Mouse (Mus musculus) cerebellum, postnatal 25 days (tissue): ENCODE data around the gene Ciao2a.

ENCODE experiments used
- DNase-seq, 2 experiments: peaks; one replicate each; pipeline ENCODE4 v3.0.0; 2021; ENCODE audit warnings: mixed read lengths in 2 of 2

Ciao2a gene

DNA sequence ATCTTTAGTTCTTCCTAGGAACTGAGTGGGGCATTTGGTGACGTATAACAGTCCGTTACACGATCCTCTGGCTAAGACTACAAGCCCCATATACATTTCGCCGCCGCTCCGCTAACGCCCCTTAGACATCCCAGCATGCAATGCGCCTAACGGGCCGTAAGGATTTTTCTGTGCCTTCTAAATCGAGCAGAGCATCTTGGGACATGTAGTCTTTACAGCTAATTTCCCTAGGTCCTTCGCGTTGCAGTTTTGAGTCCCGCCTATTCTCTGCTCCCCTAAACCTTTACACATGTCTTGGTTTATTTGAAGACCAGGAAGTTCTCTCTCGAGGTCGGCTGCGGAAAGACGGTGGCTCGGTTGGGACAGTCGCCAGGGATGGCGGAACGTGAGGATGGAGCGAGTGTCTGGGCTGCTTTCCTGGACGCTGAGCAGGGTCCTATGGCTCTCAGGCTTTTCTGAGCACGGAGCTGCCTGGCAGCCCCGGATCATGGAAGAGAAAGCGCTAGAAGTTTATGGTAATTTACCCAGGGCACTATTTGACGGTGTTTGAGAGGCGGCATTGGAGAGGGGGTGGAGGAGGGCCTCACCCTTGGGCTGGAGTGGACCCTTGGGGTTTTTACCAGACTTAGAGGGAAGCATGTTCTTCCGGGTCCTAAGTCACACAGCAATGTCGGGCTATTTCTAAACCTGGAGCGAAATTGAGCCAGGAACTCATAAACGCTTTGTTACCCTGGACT is at the start of gene Ciao2a, which contains the start of gene Snx1:
Ciao2a (plus strand) TSS at position 156 of the 737 bp plus-strand sequence.
Snx1 (minus strand) TSS at position 132 of the 737 bp plus-strand sequence.
- peak; percentile 90 to 95 for DNase-seq

DNA sequence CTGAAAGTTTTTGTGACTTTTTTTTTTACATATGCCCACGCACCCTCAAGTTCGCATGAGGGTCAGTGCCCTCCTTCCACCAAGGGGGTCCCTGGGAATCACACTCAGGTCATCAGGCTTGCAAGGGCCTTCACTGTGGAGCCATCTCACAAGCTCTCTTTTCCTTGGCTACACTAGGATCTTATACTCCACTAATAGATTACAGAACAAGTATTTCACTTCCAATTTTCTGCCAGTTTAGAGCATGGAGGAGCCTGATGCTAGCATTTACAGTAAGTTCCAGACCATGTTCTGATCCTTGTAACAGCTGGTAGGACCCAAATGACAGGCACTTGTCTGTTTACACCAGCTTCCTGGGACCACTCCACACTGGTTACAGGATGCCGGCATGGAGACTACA is 48.3 kb upstream of the Ciao2a start:
- DNase-seq: no peak

DNA sequence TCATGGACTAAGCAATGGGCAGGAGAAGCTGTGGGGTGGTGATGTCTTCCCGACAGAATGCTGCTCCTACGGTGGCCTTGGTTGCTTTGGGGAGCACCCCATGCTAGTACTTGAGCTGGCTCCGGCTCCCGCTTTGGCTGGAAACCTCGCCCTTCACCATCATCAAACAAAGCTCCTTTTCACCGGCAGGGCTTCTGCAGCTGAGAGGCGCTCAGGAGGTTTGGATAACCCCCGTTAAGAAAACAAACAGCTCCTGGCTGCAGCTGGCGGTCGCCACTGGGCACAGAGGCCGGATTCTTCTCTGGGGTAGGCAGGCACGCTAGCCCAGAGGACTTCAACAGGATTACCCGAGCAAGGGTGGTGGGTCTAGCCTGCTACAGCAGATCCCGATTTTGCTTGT is 47.9 kb upstream of the Ciao2a start:
- DNase-seq: no peak

DNA sequence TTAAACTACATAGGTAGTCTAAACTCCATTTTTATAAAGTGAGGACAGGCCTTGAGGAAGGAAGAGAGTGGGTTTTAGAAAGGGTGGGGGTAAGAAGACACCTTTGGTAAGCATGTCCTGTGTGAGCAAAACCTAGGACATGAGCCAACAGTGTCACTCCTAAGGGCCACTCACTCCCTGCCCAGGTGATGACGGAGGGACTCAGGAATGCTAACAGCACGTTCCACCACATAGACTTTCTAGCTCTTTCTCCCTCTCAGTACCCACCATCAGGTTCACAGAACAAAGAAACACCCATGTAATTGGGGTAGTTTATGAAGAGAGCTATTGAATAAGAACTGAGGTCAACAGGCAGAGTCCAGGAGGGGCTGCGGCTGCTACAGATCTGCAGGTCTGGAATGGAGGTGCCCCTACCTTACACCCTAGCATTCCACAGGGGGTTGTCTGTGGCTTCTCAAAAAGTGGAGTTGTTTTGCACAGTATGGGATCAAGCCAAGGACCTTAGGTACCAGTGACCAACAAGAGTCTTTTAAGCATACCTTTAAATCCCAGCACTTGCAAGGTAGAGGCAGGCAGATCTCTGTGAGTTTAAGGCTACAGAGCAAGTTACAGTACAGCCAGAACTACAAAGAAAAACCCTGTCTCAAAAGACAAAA is 45.5 kb upstream of the Ciao2a start:
- no peak for DNase-seq

DNA sequence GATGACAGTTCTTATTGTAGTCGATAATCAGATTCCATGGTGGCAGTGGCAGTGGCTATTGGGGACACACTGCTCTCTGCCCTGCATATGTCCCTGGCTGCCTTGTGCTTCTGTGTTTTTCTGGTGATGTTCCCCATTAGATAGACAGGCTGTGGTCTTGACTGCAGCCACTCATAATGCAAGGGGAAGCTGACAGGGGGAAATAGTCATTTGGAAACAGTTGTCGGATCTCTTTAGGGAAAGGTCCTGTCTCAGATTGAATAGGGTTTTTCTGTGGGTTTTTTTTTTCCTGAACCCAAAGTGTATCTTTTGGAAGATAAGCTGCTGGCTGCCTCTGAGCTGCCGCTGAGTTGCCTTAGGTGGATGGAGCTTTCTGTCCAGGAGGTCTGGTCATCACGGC is 44.4 kb upstream of the Ciao2a start:
- no peak for DNase-seq

DNA sequence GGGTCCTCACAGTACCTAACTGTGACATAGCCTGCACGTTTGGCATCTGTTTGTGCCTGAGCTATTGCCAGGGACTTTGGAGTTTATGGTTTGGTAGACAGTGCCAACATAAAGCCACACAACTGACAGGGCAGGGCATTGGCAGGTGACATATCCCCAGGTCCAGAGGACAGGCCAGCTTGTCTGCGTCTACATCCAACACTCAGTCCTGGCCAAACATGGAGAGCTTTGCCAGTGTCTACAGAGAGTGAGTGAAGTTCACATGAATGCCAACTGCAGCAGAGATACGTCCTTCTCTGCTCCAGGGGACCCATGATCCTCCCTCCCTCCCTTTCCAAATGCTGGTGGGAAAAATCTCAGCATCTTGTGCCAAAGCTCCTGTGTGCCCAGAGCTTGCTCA is 42.2 kb upstream of the Ciao2a start:
- DNase-seq: no peak

DNA sequence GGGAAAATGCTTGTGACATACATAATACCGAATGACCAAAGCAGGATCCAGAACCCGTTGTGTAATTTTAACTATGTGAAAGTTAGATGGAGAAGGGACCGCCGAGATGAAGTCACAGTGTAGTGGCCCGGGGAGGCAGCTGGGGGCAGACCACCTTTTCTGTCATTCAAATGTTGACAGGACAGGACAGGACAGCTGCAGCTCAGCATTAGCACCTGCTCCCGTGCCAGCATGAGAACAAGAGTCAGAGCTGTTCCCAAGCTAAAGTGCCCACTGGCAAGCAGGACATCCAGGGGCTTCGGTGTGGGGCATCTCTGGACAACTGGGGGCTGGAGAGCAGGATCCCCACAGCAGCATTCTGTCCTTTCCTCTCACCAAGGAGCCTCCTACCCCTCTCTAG is 39.3 kb upstream of the Ciao2a start:
- no peak for DNase-seq

DNA sequence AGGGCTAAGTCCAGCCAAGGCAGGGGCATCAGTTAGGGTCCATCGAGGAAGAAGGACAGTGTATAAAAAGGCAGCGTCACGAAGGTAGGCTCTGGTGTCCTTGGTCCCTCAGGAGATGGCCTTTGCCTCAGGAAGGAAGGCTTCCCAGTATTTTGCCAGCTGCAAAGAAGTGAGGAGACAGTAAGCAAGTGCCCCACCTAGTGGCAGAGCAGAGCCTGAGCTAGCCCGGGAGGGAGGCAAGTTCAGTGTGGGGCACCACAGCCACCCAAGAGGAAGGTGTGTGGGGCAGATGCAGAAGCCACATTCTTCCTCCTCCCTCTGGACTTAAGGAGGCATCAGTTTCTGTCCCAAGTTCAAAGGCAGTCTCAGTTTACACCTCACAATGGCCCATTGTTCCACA is 38.0 kb upstream of the Ciao2a start:
- peak; percentile 49 to 74 for DNase-seq

DNA sequence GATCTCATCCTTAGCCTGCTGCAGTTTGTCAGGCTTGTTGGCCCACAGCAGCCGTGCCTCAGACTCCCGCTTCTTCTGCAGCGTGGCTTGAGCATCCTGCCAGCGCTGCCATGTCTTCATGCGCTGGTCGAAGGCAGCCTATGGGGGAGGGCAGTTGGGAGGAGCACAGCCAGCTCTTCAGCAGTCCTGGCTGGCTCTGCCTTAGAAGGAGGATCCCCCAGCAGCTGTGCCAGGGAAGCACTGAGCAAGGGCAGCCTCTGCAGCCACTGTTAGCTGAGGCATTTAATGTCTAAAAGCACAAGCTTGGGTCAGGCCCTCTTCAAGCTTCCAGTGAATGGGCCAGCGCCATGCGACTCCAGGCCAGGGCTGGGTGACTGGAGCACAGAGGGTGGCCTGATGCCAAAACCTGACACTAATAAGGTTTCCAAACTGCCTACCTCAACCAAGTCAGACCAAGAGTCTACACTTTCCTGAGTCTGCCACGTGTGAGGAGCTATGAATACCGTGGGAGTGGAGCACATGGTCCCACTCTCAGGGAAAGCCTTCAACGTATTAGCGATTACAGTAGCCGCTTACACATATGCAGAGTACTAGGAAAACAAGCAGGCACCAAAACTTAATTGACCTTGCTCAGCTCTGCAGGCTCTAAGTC is 35.7 kb upstream of the Ciao2a start:
- peak in 1 of 2 experiments; percentile 13 for DNase-seq

DNA sequence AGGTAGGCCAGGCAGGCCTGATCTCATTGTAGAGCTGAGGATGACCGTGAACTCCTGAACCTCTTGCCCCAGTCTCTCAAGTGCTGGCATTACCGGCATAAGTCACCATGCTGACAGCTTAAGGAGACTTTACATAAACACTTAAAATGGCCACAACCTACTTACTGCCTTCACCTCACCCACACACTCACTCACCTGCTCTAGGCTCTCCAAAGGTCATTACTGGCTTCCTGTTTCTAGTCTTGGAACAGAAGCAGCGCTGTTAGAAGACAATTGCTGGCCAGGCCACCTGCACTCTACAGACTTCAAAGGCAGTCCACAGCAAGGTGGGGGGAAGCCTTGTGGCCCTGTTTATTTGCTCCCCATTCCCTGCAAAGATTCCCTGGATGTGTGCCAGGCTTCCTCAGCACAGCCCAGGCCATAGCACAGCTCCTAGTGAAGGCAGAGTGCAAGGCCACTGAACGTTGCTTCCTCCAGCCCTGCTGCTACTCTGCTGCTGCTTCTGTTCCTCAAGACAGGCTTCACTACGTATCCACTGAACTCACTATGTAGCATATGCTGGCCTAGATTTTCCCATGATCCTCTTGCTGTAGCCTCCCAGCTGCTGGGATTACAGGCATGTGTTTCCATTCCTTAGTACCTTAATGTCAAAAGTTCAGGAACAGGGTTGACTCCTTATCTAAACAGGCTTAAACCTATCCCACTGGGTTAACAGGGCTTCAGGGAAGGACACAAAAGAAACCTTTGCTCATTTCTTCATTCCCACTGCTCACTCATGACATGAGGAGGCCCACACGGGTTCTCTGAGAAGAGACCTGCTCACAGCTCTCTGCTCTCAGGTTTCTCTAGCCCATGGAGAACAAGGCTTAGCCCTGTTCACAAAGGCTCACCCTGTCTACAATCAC is 34.8 kb upstream of the Ciao2a start:
- DNase-seq: peak in 1 of 2 experiments; percentile 27

DNA sequence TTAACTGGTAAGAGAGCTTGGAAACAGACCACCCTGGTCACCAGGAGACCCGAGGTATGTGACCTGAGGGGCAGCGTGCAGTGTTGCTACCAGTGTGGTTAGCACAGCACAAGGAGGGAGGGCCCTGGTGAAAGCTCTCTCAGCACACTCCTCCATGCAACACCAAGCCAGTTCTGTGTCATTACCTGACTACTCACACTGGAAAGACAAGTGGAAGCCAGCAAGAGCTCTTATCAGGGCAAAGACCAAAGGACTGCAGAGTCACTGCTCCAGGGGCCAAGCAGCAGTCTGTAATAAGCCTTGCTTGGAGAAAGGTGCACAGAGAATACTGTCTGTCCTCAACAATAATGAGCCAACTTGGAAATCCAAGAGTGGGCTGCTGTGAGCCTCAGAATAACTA is 33.7 kb upstream of the Ciao2a start:
- no peak for DNase-seq

DNA sequence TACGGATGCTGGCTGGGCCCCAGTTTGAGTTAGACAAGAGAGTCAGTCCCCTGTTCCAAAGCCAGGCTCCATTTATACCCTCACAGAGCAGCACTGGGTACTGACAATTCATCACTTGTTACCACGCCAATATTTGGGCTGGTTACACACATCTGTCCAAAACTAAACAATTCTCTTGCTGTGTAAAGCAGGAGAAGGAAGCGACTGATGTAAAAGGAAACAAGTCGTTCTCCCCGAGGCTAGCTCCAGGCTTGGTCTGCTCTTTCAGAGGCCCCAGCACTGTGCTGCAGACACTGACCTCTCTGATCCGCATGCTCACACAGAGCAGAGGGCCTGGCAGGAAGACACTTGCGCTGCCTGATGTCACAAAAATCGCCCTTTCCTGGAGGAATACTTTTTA is 24.8 kb upstream of the Ciao2a start:
- DNase-seq: no peak

DNA sequence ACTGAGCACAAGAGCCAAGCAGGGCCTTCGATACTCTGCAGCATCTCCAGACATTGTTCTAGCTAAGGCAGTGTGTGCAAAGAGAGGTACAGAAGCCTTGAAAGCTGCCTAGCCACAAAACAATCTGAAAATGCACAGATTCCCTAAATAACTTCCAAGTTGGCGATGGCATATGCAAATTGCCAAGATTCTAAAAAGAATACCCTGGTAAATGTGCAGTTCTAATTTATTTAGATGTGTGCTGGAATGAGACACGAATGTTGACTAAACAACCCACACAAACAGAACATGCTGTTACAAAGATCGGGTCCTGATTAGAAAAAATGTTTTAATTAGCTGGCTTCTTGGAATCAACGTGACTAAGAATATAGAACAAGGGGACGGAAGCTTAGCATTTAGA is 23.7 kb upstream of the Ciao2a start:
- DNase-seq: no peak

DNA sequence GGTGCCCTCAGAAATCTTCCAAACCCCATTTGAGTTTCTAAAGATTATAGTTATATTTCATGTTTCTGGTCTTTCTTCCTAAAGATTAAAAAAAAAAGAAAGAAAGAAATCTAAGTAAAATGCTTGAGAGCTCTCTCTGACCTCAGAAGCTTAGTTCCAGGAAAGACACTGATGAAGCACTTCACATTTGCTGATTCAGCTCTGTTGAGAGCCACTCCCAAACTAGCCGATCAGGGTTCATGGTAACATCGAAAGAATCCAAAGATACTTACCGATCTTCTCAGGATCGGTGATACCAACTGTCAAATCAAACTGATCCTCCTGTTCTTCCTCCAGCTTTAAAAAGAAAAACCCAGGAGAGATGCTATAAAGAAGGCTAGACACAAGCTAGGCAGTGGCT is 21.8 kb upstream of the Ciao2a start:
- DNase-seq: no peak

DNA sequence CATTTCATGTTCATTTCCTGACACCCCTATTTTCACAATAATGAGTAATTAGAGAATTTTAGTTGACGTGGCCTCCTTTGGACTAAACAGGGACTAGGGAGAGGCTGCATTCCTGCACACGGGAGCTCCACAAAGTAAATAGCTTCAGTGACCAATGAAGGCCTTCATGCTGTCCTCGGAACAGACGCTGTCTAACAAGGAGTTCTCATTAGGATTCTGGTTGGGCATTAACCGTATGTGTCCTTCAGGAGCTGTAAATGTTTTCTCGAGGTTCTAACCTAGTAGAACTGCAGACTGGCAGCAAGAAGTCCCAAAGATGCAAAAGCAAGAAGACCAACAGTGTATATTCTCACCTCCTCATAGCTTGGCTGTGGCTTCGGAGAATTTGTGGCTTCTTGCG is 21.2 kb upstream of the Ciao2a start:
- DNase-seq: no peak

DNA sequence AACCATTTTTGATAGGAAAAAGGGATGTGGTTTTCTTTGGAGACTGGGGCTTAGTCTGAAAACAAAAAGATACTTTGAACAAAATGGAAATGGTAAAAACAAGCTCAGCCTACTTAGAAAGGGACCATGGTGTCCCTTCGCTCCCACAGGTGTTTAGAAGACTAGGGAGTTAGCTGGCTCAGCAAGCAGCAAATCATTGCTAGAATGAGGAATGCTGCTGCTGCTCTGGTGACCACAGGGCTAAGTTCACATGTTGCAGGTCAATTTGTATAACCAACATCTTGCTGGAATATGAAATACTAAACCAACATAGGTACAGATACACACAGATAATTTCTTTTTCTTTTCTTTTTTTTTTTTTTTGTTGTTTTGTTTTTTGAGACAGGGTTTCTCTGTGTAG is 16.8 kb upstream of the Ciao2a start:
- DNase-seq: no peak

DNA sequence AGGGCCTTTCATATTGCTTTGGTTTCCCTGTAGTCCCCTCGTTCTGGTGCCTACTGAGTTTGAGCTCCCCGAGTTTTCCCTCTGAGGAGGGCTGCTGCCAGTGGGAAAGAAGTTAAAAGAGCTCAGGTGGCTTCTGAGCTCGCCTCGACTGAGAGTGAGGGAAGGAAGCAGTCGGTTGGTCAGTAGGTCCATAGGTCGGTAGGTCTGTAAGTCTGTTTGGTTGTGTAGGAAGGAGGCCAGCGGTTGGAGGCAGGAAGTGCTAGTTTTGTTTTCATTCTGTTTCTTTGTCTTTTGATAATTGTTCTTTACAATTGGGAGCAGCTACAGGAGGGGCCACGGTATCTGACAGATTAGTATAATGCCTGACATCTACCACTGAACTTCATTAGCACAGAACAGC is 16.3 kb upstream of the Ciao2a start:
- DNase-seq: no peak

DNA sequence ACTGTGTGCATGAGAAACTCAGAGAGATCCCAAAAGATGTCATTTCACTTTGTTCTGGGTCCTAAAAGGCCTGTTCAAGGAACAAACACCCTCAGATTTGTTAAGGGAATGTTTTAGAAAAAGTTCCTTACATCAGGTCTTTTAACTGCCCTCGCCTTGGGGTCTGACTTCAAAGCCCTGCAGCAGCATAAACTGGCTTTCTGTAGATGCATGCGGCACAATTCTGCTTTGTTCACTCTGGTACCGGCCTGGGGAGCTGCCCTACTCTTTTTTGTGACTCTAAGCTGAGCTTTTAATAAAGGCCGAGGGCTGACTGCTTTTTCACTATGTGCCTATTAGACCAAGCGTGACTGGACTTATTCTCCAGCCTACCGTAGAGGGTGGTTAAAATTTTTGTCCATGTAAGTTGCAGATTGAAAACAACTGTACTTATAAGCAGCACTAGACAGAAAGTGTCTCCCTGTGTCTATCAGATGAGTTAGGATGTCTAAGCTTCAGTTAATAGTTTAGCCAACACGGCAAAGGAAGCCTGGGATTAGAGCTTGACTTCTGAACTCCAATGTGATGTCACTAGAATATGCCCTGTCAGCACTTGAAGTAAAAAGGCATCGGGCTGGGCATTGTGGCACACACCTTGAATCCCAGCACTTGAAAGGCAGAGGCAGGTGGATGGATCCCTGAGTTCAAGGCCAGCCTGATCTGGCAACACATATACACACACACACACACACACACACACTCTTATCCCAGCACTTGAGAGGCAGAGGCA is 15.6 kb upstream of the Ciao2a start:
- no peak for DNase-seq

DNA sequence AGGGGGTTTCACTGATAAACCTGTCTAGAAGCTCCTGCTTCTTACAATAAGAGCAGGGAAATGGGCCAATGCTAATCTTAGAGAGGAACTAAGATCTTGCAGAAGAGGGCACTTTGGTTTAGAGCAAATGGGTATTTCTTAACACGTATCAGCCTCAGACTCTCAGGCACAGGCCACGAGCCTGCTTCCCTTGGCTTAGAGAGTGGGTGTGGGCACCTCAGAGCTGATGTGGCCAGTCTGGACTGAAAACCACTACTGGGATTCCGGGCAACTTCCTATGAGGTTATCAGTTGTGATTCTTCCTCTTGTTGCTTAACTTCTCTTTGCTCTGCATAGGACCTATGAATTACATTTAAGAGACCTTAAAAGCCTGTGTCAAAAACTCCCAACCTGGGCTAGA is 12.1 kb upstream of the Ciao2a start:
- no peak for DNase-seq

DNA sequence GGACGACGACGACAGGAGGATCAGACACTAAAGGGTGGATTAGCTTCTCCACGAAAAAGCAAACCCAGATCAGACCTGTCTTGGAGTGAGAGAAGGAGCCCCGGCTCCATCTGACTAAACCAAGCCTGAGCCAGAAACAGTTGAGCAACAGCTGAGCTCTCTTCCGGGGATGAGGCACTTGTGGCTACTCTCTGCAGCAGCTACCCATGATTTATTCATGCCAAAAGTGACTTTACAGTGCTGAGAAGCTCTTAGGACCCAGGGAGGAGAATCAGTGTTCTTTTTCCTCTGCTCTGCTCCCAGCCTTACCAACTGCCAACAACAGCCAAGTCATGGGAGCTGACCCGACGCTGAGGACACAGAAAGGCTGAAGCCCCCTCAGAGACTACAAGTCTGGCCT is 9.5 kb upstream of the Ciao2a start:
- peak in 1 of 2 experiments; percentile 17 for DNase-seq

DNA sequence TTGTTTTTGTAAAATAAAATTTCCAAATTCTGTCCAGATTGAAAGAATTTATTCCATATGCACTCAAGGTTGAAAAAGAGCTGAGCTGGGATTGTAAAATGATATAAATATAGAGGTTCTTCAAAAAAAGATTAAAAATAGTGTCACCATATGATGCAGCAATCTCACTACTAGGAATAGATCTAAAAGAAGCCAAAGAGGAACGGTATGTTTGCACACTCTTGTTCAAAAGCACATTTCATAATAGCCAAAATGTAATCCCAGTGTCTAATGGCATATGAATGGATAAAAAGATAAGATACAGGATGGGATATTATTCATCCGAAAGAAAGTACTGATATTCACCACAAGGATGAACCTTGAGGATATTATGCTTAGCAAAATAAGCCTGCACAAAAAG is 6.9 kb upstream of the Ciao2a start:
- DNase-seq: no peak

DNA sequence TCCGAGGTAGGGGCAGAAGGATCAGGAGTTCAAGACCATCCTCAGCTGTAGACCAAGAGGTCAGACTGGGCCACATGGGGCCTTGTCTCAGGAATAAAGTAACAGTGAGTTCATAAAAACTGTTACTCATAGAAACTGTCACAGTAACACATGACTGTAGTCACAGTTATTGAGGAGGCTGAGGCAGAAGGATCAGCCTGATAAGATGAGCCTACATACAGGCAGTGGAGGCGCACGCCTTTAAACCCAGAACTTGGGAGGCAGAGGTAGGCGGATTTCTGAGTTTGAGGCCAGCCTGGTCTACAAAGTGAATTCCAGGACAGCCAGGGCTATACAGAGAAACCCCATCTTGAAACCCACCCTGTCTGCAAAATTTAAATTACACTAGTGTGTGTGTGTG is 6.3 kb upstream of the Ciao2a start:
- DNase-seq: no peak
